Mouse (Mus musculus) midbrain, embryonic 16.5 days (tissue): Measurements from ENCODE around the gene Aox2. TPM values are rescaled to one million over a fixed set of nuclear protein-coding genes. Genes with fewer than 3 reads are reported as not detected.

Experiments
- ATAC-seq: fragments of 200-750 bp; cut with Nextera tagmentation; 2 replicates; pipeline ENCODE4 v1.8.0; 2017; ENCODE audit warnings: moderate TSS enrichment
- H3K27ac ChIP-seq: fragments of 300-500 bp; sonication (generic); 2 replicates; pipeline ENCODE4 v1.5.1; 2014; ENCODE audit warnings: mild to moderate bottlenecking, low read length, mixed read lengths
- H3K27me3 ChIP-seq: fragments of 300-500 bp; sonication (generic); 2 replicates; pipeline ENCODE4 v1.6.1; 2014; ENCODE audit warnings: low read depth, low read length, mixed read lengths; ENCODE audit not compliant: control insufficient read depth, insufficient read depth
- H3K36me3 ChIP-seq: fragments of 300-500 bp; sonication (generic); 2 replicates; pipeline ENCODE4 v1.6.1; 2014; ENCODE audit warnings: mild to moderate bottlenecking, low read length, moderate library complexity, mixed read lengths; ENCODE audit not compliant: control insufficient read depth, insufficient read depth
- H3K4me1 ChIP-seq: fragments of 300-500 bp; sonication (generic); 2 replicates; pipeline ENCODE4 v1.6.1; 2014; ENCODE audit warnings: mild to moderate bottlenecking, low read length, mixed read lengths; ENCODE audit not compliant: control insufficient read depth, insufficient read depth
- H3K4me2 ChIP-seq: fragments of 300-500 bp; sonication (generic); 2 replicates; pipeline ENCODE4 v1.6.1; 2014; ENCODE audit warnings: mild to moderate bottlenecking, low read length, mixed read lengths
- H3K4me3 ChIP-seq: fragments of 300-500 bp; sonication (generic); 2 replicates; pipeline ENCODE4 v1.5.1; 2014; ENCODE audit warnings: low read depth, mild to moderate bottlenecking, low read length, moderate library complexity, mixed read lengths
- H3K9ac ChIP-seq: fragments of 300-500 bp; sonication (generic); 2 replicates; pipeline ENCODE4 v1.6.1; 2014; ENCODE audit warnings: low read depth, low read length, mixed read lengths
- H3K9me3 ChIP-seq: fragments of 300-500 bp; sonication (generic); replicated peaks from 2 replicates; pipeline ENCODE4 v1.6.1; 2014; ENCODE audit warnings: mild to moderate bottlenecking, low read length, mixed read lengths; ENCODE audit not compliant: control insufficient read depth, poor library complexity, severe bottlenecking
- WGBS: fragments of 180-500 bp; shearing (Covaris S2); extraction: QIAGEN DNeasy Blood & Tissue Kit; methylation state at CpG from one replicate; pipeline ENCODE4 v1.1.7; 2014; 5-methylcytosine and 5-hydroxymethylcytosine counted together
- polyA plus RNA-seq: library from polyadenylated mRNA; unstranded; fragments of >200 nt; fragmentation: Nextera tagmentation; extraction: Ambion mirVana; gene quantifications from 2 replicates; pipeline ENCODE4 v1.2.1, GENCODE M21; 2015

The Aox2 gene
- polyA plus RNA-seq, 1 experiment from 2014 or later, result 0.03 TPM

DNA sequence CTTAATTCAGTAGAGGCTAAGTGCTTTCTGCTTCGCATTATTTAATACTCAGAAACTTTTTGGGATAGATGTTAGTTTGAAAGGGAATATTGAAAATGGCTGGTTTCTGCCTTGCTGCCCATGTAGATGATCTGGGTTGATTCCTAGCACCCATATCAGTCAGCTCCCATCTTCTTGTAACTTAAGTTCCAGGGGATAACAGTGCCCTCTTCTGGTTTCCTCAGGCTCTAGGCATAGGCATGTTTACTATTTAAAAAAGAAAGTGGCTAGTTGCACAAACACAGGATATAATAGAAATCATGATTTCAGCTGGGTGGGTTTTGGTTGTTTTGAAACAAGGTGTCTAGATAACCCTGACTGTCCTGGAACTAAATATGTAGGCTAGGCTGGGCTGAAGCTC, 118.1 kb downstream of the Aox2 start:
- ATAC-seq, result no peak
- Histone ChIP-seq H3K27ac (no peak overlapping the region), H3K4me3 (no peak overlapping the region), H3K9me3 (no peaks in the 10 kb centered on the region), H3K4me2 (no peak overlapping the region), H3K4me1 (peaks cover 17% of the 10 kb centered on the region), H3K9ac (no peak overlapping the region), H3K36me3 (peaks cover 36% of the 10 kb centered on the region), H3K27me3 (no peaks in the 10 kb centered on the region)
- 100% methylated on average over 1 of the region's 1 CpGs for WGBS

DNA sequence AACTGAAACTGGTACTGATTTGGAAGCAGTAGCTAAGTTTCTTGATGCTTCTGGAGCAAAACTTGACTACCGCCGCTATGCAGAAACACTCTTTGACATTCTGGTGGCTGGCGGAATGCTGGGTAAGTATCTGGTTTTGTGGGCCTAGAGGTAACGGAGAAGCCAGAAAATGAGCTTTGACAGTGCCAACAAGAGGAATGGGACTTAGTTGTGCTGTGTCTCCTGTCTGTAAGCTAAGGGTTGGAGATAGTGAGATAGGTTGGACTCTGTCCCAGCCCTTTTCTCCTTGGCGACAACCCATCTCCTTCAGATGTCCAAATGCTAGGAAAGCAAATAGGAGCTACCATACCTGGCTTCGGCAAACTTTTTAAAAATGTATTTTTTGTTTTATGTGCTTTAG, 119.6 kb downstream of the Aox2 start:
- H3K4me2 ChIP-seq, result no peak overlapping the region
- 95% methylated on average over 6 of the region's 6 CpGs for whole genome bisulfite sequencing
- H3K9ac ChIP-seq, result no peak overlapping the region
- H3K27me3 ChIP-seq, result no peaks in the 10 kb centered on the region
- no peak overlapping the region for H3K4me3 ChIP-seq
- peaks cover 9% of the 10 kb centered on the region for H3K4me1 ChIP-seq
- ATAC-seq, result no peak
- no peak overlapping the region for H3K27ac ChIP-seq
- H3K9me3 ChIP-seq, result no peaks in the 10 kb centered on the region
- peaks cover 45% of the 10 kb centered on the region for H3K36me3 ChIP-seq

DNA sequence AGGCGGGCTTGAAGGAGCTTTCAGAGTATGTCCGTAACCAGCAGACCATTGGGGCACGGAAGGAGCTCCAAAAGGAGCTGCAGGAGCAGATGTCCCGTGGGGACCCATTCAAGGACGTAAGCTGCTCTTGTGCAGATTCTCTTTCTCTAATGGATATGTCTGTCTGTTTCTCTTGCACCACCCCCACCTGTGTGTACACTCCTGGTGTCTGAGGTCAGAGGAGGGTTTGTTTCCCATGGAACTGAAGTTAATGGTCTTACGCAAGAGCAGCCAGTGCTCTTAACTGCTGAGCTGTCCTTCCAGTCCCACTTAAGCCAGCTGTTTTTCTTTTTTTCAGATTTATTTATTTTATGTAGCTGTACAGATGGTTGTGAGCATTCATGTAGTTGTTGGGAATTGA, 123.3 kb downstream of the Aox2 start:
- no peaks in the 10 kb centered on the region for H3K27me3 ChIP-seq
- 92% methylated on average over 6 of the region's 6 CpGs for WGBS
- H3K9ac ChIP-seq, result no peak overlapping the region
- H3K27ac ChIP-seq, result no peak overlapping the region
- no peak overlapping the region for H3K4me2 ChIP-seq
- no peak for ATAC-seq
- H3K4me1 ChIP-seq, result no peaks in the 10 kb centered on the region
- H3K9me3 ChIP-seq, result no peaks in the 10 kb centered on the region
- H3K4me3 ChIP-seq, result no peak overlapping the region
- peaks cover 52% of the 10 kb centered on the region for H3K36me3 ChIP-seq

DNA sequence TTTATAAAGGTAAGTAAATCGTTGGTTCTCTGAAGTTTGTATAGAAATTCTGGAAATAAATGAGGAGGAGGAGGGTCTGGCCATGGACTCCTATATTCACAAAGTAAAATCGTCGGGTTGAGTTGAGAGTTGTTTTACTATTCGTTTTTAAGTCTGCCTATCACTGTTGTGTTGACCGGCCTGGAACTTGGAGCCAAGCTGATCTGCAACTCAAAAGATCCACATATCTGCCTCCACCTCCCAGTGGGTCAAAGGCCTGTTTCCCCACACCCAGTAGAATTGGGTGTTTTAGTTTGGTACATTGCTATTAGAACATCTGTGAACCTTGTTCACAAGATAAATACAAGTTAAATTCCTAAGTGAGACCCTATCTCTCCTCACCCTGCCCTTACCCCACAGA, 125.6 kb downstream of the Aox2 start:
- Histone ChIP-seq H3K4me1 (no peaks in the 10 kb centered on the region), H3K4me2 (no peak overlapping the region), H3K36me3 (peaks cover 41% of the 10 kb centered on the region), H3K27ac (no peak overlapping the region), H3K9ac (no peak overlapping the region), H3K27me3 (no peaks in the 10 kb centered on the region), H3K9me3 (no peaks in the 10 kb centered on the region), H3K4me3 (no peak overlapping the region)
- ATAC-seq, result no peak
- 95% methylated on average over 5 of the region's 5 CpGs for WGBS

DNA sequence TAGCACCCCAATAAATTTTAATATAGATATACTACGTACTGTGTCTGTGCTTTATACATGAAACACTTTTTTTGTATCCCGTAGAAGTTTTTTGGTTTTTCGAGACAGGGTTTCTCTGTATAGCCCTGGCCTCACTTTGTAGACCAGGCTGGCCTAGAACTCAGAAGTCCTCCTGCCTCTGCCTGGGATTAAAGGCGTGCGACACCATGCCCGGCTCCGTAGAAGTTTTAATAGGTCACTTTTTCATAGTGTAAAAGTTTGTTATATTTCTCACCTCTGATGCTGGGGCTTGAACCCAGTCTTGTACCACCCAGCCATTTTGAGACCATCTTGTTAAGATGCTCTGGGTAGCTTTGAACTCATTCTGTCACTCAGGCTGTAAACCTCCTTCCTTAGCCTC, 129.2 kb downstream of the Aox2 start:
- WGBS, result 98% methylated on average over 7 of the region's 7 CpGs
- H3K27ac ChIP-seq, result no peak overlapping the region
- H3K4me3 ChIP-seq, result no peak overlapping the region
- no peak overlapping the region for H3K4me2 ChIP-seq
- H3K27me3 ChIP-seq, result no peaks in the 10 kb centered on the region
- no peaks in the 10 kb centered on the region for H3K4me1 ChIP-seq
- ATAC-seq, result no peak; the same call in 1 of the 2 replicates
- H3K9ac ChIP-seq, result no peak overlapping the region
- H3K9me3 ChIP-seq, result no peaks in the 10 kb centered on the region
- H3K36me3 ChIP-seq, result peaks cover 35% of the 10 kb centered on the region

DNA sequence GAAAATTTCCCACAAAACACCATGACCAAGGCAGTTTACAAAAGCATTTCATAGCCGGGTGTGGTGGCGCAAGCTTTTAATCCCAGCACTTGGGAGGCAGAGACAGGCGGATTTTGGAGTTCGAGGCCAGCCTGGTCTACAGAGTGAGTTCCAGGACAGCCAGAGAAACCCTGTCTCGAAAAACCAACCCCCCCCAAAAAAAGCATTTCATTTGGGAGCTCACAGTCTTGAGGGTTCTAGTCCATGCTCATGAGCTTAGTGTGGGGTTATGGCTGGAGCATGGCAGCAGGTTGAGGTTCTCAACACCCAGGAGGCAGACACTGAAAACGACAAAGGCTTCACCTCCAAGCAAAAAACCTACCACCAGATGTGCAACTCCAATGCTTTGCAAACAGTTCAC, 130.0 kb downstream of the Aox2 start:
- Histone ChIP-seq H3K27me3 (no peaks in the 10 kb centered on the region), H3K4me3 (no peak overlapping the region), H3K4me1 (no peaks in the 10 kb centered on the region), H3K9me3 (no peaks in the 10 kb centered on the region), H3K9ac (no peak overlapping the region), H3K4me2 (no peak overlapping the region), H3K27ac (no peak overlapping the region), H3K36me3 (peaks cover 33% of the 10 kb centered on the region)
- WGBS, result 86% methylated on average over 6 of the region's 6 CpGs
- no peak for ATAC-seq

DNA sequence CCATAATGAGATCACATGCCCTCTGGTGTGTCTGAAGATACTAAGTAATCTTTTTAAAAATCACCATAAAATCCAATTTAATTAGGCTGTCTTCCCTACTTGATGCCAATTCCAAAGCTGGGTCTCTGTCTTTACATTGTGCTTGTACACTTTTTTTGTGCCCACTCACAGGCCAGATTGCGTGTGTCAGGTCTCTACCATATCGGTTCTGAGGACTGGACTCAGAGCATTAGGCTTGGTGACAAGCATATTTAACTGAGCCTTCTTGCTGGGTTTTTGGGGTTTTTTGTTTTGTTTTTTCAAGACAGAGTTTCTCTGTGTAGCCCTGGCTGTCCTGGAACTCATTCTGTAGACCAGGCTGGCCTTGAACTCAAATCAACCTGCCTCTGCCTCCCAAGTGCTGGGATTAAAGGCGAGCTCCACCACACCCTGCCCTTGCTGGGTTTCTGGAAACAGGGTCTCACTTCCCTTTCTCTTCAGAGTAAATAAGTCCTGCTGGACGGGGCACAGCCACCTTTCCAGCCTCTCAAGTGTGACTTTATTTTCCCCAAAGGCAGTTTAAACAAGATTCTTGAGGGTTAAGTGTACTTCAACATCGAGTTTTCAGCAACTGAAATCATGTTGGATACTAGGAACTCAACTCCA, 131.5 kb downstream of the Aox2 start:
- Histone ChIP-seq H3K4me1 (no peaks in the 10 kb centered on the region), H3K27ac (no peak overlapping the region), H3K4me3 (no peak overlapping the region), H3K4me2 (no peak overlapping the region), H3K36me3 (peaks cover 37% of the 10 kb centered on the region), H3K9me3 (no peaks in the 10 kb centered on the region), H3K9ac (no peak overlapping the region), H3K27me3 (no peaks in the 10 kb centered on the region)
- WGBS, result 87% methylated on average over 5 of the region's 5 CpGs
- no peak for ATAC-seq

GRCm38 (mm10) chr1:58410198-58410588, 132.1 kb downstream of the Aox2 start:
- Histone ChIP-seq H3K9me3 (no peaks in the 10 kb centered on the region), H3K4me2 (no peak overlapping the region), H3K9ac (no peak overlapping the region), H3K27ac (no peak overlapping the region), H3K27me3 (no peaks in the 10 kb centered on the region), H3K4me1 (no peaks in the 10 kb centered on the region), H3K4me3 (no peak overlapping the region), H3K36me3 (peaks cover 41% of the 10 kb centered on the region)
- no peak for ATAC-seq
- WGBS, result 81% methylated on average over 3 of the region's 3 CpGs

GRCm38 (mm10) chr1:58410776-58411175, 132.7 kb downstream of the Aox2 start:
- H3K4me1 ChIP-seq, result no peaks in the 10 kb centered on the region
- H3K36me3 ChIP-seq, result peaks cover 45% of the 10 kb centered on the region
- H3K9ac ChIP-seq, result no peak overlapping the region
- no peak overlapping the region for H3K4me3 ChIP-seq
- no peak for ATAC-seq
- H3K9me3 ChIP-seq, result no peaks in the 10 kb centered on the region
- H3K27me3 ChIP-seq, result no peaks in the 10 kb centered on the region
- no peak overlapping the region for H3K4me2 ChIP-seq
- 94% methylated on average over 7 of the region's 7 CpGs for WGBS
- no peak overlapping the region for H3K27ac ChIP-seq
